Mouse (Mus musculus) heart, adult 18-20 months (tissue): ENCODE results near the gene Elf2. TPM values are rescaled to one million over a fixed set of nuclear protein-coding genes. Genes with fewer than 3 reads are reported as not detected.
A peak's percentile ranks its signal among the peaks of the same experiment; 100 is the strongest.
"Not testable (repeated sequence)": the region's sequence is repeated elsewhere in the genome, so short reads cannot be mapped to it uniquely, and the experiment has no call there.

Experiments
- DNase-seq, 2 experiments: peaks; one replicate each; pipeline ENCODE4 v3.0.0; 2021 to 2022; ENCODE audit warnings: mixed read lengths in 1 of 2
- total RNA-seq, 2 experiments: library from RNA; stranded (reverse); gene quantifications; 2 replicates each; pipeline ENCODE4 v1.2.3; 2021

The Elf2 gene
- total RNA-seq, 2 experiments from 2014 or later: 54.7 to 57.0 TPM

GRCm38 (mm10) chr3:51359558-51360307 is 19.3 kb upstream of the Elf2 start:
- no peak for DNase-seq

GRCm38 (mm10) chr3:51358660-51359557 is 18.4 kb upstream of the Elf2 start:
- DNase-seq: peak; percentile 68 to 81

GRCm38 (mm10) chr3:51358181-51358580 is 17.7 kb upstream of the Elf2 start:
- DNase-seq: peak; percentile 65 to 84

GRCm38 (mm10) chr3:51357624-51358023 is 17.2 kb upstream of the Elf2 start:
- no peak for DNase-seq

- no peak for DNase-seq
Measured at GRCm38 (mm10) chr3:51357078-51357477, 16.6 kb upstream of the Elf2 start.

GRCm38 (mm10) chr3:51354956-51355355 is 14.5 kb upstream of the Elf2 start:
- DNase-seq: not testable (repeated sequence)

- DNase-seq: no peak
Measured at GRCm38 (mm10) chr3:51354034-51354427, 13.6 kb upstream of the Elf2 start.

- peak; percentile 56 to 85 for DNase-seq
Measured at GRCm38 (mm10) chr3:51353325-51354033, 13.0 kb upstream of the Elf2 start.

GRCm38 (mm10) chr3:51350806-51351205 is 10.3 kb upstream of the Elf2 start:
- no peak for DNase-seq

GRCm38 (mm10) chr3:51348646-51349238 is 8.3 kb upstream of the Elf2 start:
- no peak for DNase-seq

GRCm38 (mm10) chr3:51345017-51345416 is 4.6 kb upstream of the Elf2 start:
- not testable (repeated sequence) for DNase-seq

- DNase-seq: not testable (repeated sequence)
Measured at GRCm38 (mm10) chr3:51344182-51344581, 3.7 kb upstream of the Elf2 start.

GRCm38 (mm10) chr3:51343260-51343659 is 2.8 kb upstream of the Elf2 start:
- no peak for DNase-seq

- DNase-seq: no peak
Measured at GRCm38 (mm10) chr3:51342152-51342551, 1.7 kb upstream of the Elf2 start.

GRCm38 (mm10) chr3:51341268-51342081 is 1.0 kb upstream of the Elf2 start:
- peak; percentile 91 to 95 for DNase-seq

- peak; percentile 66 to 68 for DNase-seq
Measured at GRCm38 (mm10) chr3:51339734-51340551, 520 bp downstream of the Elf2 start.

GRCm38 (mm10) chr3:51339378-51339733 is 1.1 kb downstream of the Elf2 start:
- DNase-seq: no peak

GRCm38 (mm10) chr3:51335378-51335777 is 5.1 kb downstream of the Elf2 start:
- no peak for DNase-seq

GRCm38 (mm10) chr3:51333950-51334349 is 6.5 kb downstream of the Elf2 start:
- DNase-seq: no peak

- peak; percentile 69 to 76 for DNase-seq
Measured at GRCm38 (mm10) chr3:51333234-51333889, 7.1 kb downstream of the Elf2 start.
